8 mouse cellular contexts compared by ENCODE assay signal in the genomic region with DNA sequence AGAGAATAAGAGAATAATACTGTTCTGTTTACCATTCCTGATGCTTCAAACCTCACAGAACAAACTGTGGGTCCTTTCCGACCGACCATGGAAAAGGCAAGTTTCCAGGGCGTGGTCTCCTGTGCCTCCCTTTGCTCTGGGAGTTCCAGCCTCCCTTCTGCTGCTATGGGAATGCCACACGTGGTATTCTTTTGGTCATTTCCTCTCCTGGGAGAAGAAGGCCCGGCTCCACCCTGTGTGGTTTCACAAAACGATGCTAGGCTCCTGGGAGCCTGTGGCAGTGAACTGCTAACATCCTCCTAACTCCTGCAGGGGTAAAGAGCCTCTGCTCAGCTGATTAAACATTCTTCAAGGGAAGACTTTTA.
DNase-seq lines count a peak whose midpoint lies in the region; ATAC-seq and TF ChIP-seq lines count a peak whose summit lies in the region.

No protein-coding gene starts in this region.

- H3K27me3 ChIP-seq in intestine, embryonic 16.5 days (replicated peaks; ENCODE audit: control insufficient read depth, insufficient read depth, low read length): no peaks in the 10 kb centered on the region

- H3K9ac ChIP-seq in intestine, embryonic 16.5 days (ENCODE audit: low read depth, low read length): no peak overlapping the region

- peak; percentile 44; the same call in 1 of the 2 replicates for ATAC-seq in intestine, embryonic 16.5 days

- peak overlapping the region; percentile 81 for H3K27ac ChIP-seq in gastrocnemius, adult 2 months
- H3K27ac ChIP-seq in intestine, embryonic 16.5 days (ENCODE audit: low read length): no peak overlapping the region
- no peak overlapping the region for H3K27ac ChIP-seq in left cerebral cortex, adult 2 months

- no peak overlapping the region for H3K4me2 ChIP-seq in intestine, embryonic 16.5 days (ENCODE audit: low read depth, low read length)

- peak; percentile 38 for DNase-seq in gastrocnemius, adult 18-20 months (ENCODE audit: low spot score)
- no peak for DNase-seq in gastrocnemius, postnatal 4 days (ENCODE audit: low spot score in 2 of 2)
- DNase-seq in gastrocnemius, adult 2 months: peak; percentile 54
- peak; percentile 54 for DNase-seq in lung, postnatal 10 days
- no peak for DNase-seq in layer of hippocampus, adult 9-10 months (ENCODE audit: low spot score)
- DNase-seq in frontal cortex, adult 2 months (ENCODE audit: extremely low spot score in 1 of 2, low spot score in 1 of 2): no peak
- no peak for DNase-seq in left cerebral cortex, adult 2 months (ENCODE audit: extremely low spot score in 1 of 2, low spot score in 2 of 2)

- 14% methylated on average over 6 of the region's 6 CpGs for WGBS in intestine, embryonic 16.5 days

- no peaks in the 10 kb centered on the region for H3K36me3 ChIP-seq in intestine, embryonic 16.5 days (ENCODE audit: control insufficient read depth, insufficient read depth, low read length)

- peak overlapping the region; percentile 15 for H3K4me3 ChIP-seq in gastrocnemius, adult 2 months
- H3K4me3 ChIP-seq in intestine, embryonic 16.5 days (ENCODE audit: low read length): no peak overlapping the region
- H3K4me3 ChIP-seq in left cerebral cortex, adult 2 months: no peak overlapping the region

- intact Hi-C loops in gastrocnemius, adult 2 months (cut with DNase I): loop anchor here (10.0 kb wide), 1 partner anchor 100 kb away; no protein-coding TSS in a partner anchor
- intact Hi-C loops in left cerebral cortex, adult 2 months (cut with DNase I): no loop called here

- H3K9me3 ChIP-seq in intestine, embryonic 16.5 days (ENCODE audit: control insufficient read depth, low read length): no peaks in the 10 kb centered on the region

- TF ChIP-seq CTCF in gastrocnemius, adult 2 months (IDR thresholded peaks at IDR 0.05): no peak
- TF ChIP-seq CTCF in left cerebral cortex, adult 2 months (IDR thresholded peaks at IDR 0.05): no peak; the same call in 1 of the 2 replicates

- peaks cover 3% of the 10 kb centered on the region for H3K4me1 ChIP-seq in intestine, embryonic 16.5 days (ENCODE audit: control insufficient read depth, insufficient read depth, low read length)

Comparison
In these comparisons a context has a peak if more than half of its experiments do, and no peak if none do; other contexts are left out.
1. DNase-seq: peak in gastrocnemius, adult 18-20 months (single experiment), gastrocnemius, adult 2 months (single experiment) and lung, postnatal 10 days (single experiment); none in gastrocnemius, postnatal 4 days (0 of 2), layer of hippocampus, adult 9-10 months (single experiment), frontal cortex, adult 2 months (0 of 2) and left cerebral cortex, adult 2 months (0 of 2).